Mouse (Mus musculus): ENCODE data around the gene Abraxas2. TPM values are rescaled to one million over a fixed set of nuclear protein-coding genes. Genes with fewer than 3 reads are reported as not detected.

Gene Abraxas2
- polyA plus RNA-seq (2012; ENCODE audit: insufficient read depth, insufficient read length, missing spikeins): 65.5 and 69.5 TPM in 2 replicates

- peak within 1 kb of the TSS; percentile 89 for H3K4me3 ChIP-seq (ENCODE audit: insufficient read depth, low read length)
- TF ChIP-seq POLR2A (IDR thresholded peaks at IDR 0.05; ENCODE audit: borderline replicate concordance, low read depth, low read length) (no peak), CTCF (IDR thresholded peaks at IDR 0.05; ENCODE audit: low read depth, low read length) (no peak)
- H3K27ac ChIP-seq (ENCODE audit: insufficient read depth, low read depth, low read length): peak within 1 kb of the TSS; percentile 88
- peaks cover 31% of the 10 kb centered on the region for H3K4me1 ChIP-seq (ENCODE audit: control insufficient read depth, insufficient read depth, low read length)
These were observed at the start of gene Abraxas2 for GRCm38 (mm10) chr7:132859042-132859958. Gene Abraxas2, plus strand, starts transcription at chr7:132859225.

DNA sequence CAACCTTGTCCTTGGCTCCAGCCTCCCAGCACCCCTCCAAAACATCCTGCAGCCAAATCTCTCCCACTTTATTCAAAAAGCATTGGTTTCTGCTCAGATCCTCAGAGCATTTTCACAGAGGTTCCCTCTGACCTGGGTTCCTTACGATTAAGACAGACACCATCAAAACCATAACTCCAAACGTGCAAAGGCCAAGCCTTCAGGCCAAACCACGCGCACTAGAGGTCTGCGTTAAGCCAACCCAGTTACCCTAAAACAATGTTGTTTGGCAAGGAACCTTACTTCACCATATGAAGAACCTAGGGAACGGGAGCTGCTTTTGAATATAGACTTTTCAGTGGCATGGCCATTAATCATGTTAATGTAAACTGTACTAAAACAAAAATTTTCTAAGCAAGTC lies 49.3 kb upstream of the Abraxas2 start:
- TF ChIP-seq POLR2A (IDR thresholded peaks at IDR 0.05; ENCODE audit: borderline replicate concordance, low read depth, low read length): no peak
- no peak for TF ChIP-seq CTCF (IDR thresholded peaks at IDR 0.05; ENCODE audit: low read depth, low read length)
- Histone ChIP-seq H3K27ac (ENCODE audit: insufficient read depth, low read depth, low read length) (no peak overlapping the region), H3K4me1 (ENCODE audit: control insufficient read depth, insufficient read depth, low read length) (peaks cover 55% of the 10 kb centered on the region), H3K4me3 (ENCODE audit: insufficient read depth, low read length) (no peak overlapping the region)

DNA sequence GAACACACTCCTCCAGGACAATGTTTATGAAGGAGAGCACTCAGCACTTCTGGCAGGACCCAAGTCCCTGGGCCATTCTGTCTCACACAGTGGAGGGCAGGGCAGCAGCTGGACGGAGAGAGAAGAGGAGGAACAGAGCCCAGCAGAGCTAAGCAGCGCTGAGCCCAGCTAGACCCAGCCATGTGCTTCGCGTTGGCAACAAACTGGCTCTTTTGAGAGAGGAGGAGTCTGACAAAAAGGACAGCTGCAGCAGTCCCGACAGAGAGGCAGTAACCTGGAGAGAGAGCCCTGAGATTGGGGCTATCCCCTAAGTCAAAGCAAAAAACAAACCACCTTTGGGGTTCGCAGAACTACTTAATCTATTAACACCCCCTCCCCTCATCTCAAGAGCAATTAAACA lies 48.7 kb upstream of the Abraxas2 start:
- peaks cover 49% of the 10 kb centered on the region for H3K4me1 ChIP-seq (ENCODE audit: control insufficient read depth, insufficient read depth, low read length)
- no peak overlapping the region for H3K4me3 ChIP-seq (ENCODE audit: insufficient read depth, low read length)

DNA sequence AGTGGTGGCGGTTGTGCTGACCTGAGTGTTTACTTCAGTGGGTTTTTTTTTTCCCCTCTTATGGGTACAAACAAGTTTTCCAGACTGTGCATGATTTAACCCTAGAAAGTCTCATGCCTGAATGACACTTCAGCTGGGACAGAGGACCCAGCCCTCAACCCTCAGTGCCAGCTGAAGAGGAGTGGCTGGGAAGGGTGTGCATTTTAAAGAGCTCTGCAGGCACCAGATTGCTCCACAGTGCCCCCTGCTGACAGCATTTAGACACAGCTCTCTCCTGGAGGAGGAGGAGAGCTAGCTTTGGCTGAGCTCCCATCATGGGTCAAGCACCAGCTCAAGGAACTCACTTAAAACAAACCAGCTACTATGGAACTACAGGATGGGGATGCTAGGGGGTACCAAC lies 48.1 kb upstream of the Abraxas2 start:
- H3K27ac ChIP-seq (ENCODE audit: insufficient read depth, low read depth, low read length): 0 out of 2 replicates have a peak overlapping the region, but pooled peaks have one; percentile 9
- TF ChIP-seq CTCF (IDR thresholded peaks at IDR 0.05; ENCODE audit: low read depth, low read length) (peak; percentile 70), POLR2A (IDR thresholded peaks at IDR 0.05; ENCODE audit: borderline replicate concordance, low read depth, low read length) (no peak)
- peak overlapping the region; percentile 99; the same call in 1 of the 2 replicates for H3K4me3 ChIP-seq (ENCODE audit: insufficient read depth, low read length)
- H3K4me1 ChIP-seq (ENCODE audit: control insufficient read depth, insufficient read depth, low read length): peaks cover 44% of the 10 kb centered on the region

More for the DNA sequence above, 48.7 kb upstream of the Abraxas2 start:
- 0 out of 2 replicates have a peak overlapping the region, but pooled peaks have one; percentile 5 for H3K27ac ChIP-seq (ENCODE audit: insufficient read depth, low read depth, low read length)
- TF ChIP-seq CTCF (IDR thresholded peaks at IDR 0.05; ENCODE audit: low read depth, low read length): no peak
- TF ChIP-seq POLR2A (IDR thresholded peaks at IDR 0.05; ENCODE audit: borderline replicate concordance, low read depth, low read length): no peak

DNA sequence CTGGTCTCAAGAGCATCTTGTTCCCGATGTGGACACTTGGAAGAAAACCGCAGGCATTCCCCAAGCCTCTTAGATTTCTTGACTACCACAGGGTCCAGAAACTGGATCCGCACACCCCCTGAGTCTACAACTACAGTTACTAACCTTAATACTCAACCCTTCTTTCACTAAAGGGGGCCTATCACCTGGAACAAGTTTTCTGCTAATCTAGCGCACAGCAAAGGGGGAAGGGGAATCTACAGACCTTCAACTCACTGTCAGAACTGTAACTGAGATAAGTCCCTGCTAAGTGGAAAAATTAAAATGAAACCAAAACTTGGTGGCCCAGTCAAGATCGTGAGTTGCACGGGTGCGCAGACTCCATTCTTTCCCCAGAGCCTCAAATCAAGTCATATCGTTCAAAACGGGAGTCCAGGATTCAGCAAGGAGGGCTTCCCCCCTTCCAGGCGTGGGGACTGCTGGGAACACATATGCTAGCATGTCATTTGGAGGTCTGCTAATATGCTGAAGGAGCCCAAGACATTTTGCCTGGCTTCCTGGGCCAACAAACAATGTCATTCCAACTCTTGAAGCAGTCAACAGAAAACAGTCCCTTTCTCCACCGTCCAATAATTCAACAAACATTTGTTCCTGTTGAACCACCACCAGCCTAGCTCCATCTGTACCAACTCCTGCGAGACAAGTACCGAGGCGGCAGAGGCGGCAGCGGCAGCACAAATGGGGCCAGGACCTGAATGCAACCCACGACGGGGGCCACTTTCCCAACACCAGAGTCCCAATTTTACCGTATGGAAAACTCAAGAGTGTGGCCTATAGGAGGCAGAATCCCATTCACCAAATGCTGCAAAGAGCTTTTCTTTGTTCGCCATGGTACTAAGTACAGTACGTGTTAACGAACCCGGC lies 47.1 kb upstream of the Abraxas2 start:
- H3K4me3 ChIP-seq (ENCODE audit: insufficient read depth, low read length): peak overlapping the region; percentile 99
- TF ChIP-seq POLR2A (IDR thresholded peaks at IDR 0.05; ENCODE audit: borderline replicate concordance, low read depth, low read length) (no peak), CTCF (IDR thresholded peaks at IDR 0.05; ENCODE audit: low read depth, low read length) (no peak)
- peaks cover 37% of the 10 kb centered on the region for H3K4me1 ChIP-seq (ENCODE audit: control insufficient read depth, insufficient read depth, low read length)
- H3K27ac ChIP-seq (ENCODE audit: insufficient read depth, low read depth, low read length): peak overlapping the region; percentile 98

GRCm38 (mm10) chr7:132812619-132813415 lies 46.2 kb upstream of the Abraxas2 start:
- peaks cover 30% of the 10 kb centered on the region for H3K4me1 ChIP-seq (ENCODE audit: control insufficient read depth, insufficient read depth, low read length)
- TF ChIP-seq CTCF (IDR thresholded peaks at IDR 0.05; ENCODE audit: low read depth, low read length): no peak
- TF ChIP-seq POLR2A (IDR thresholded peaks at IDR 0.05; ENCODE audit: borderline replicate concordance, low read depth, low read length): 0 out of 2 replicates have a peak, but pooled peaks have one; percentile 82
- peak overlapping the region; percentile 99 for H3K4me3 ChIP-seq (ENCODE audit: insufficient read depth, low read length)
- H3K27ac ChIP-seq (ENCODE audit: insufficient read depth, low read depth, low read length): peak overlapping the region; percentile 98

GRCm38 (mm10) chr7:132813416-132814088 lies 45.5 kb upstream of the Abraxas2 start, which contains the start of gene Fam53b:
Gene Fam53b, minus strand, starts transcription at chr7:132813886.
- no peak for TF ChIP-seq POLR2A (IDR thresholded peaks at IDR 0.05; ENCODE audit: borderline replicate concordance, low read depth, low read length)
- Histone ChIP-seq H3K4me1 (ENCODE audit: control insufficient read depth, insufficient read depth, low read length) (peaks cover 25% of the 10 kb centered on the region), H3K27ac (ENCODE audit: insufficient read depth, low read depth, low read length) (peak within 1 kb of the TSS; percentile 98), H3K4me3 (ENCODE audit: insufficient read depth, low read length) (peak within 1 kb of the TSS; percentile 99)

DNA sequence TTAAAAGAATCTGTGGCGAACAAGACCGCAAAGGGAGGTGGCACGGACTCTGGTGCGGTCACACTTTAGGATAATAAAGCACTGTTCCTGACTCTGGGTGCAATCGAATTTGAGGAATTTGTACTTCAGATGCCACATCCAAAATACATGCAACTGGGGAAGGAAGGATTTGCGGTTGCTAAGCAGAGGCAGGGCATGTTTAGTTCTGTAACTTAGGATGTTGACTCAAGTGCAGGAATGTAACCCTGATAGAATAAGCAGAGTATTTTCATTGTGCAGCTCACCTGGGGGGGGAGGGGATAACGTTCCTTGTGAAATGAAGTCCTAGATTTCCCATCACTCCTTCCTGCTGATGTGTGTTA lies 45.0 kb upstream of the Abraxas2 start:
- H3K4me1 ChIP-seq (ENCODE audit: control insufficient read depth, insufficient read depth, low read length): peaks cover 20% of the 10 kb centered on the region
- H3K4me3 ChIP-seq (ENCODE audit: insufficient read depth, low read length): peak overlapping the region; percentile 99
- TF ChIP-seq CTCF (IDR thresholded peaks at IDR 0.05; ENCODE audit: low read depth, low read length): no peak
- no peak for TF ChIP-seq POLR2A (IDR thresholded peaks at IDR 0.05; ENCODE audit: borderline replicate concordance, low read depth, low read length)
- peak overlapping the region; percentile 98 for H3K27ac ChIP-seq (ENCODE audit: insufficient read depth, low read depth, low read length)
